ENCODE assay signal across 21 mouse cellular contexts in genomic region chr1:86878743-86879142, GRCm38 (mm10).
DNase-seq lines count a peak whose midpoint lies in the region; ATAC-seq and TF ChIP-seq lines count a peak whose summit lies in the region.
"Had no signal": no experiment of that assay in that cellular context is flagged by ENCODE, and none has a peak within 500 bp of the region (broad histone marks: within the 10 kb centered on the region; RNA-seq: fewer than 3 reads in every experiment).

No protein-coding gene starts in this region.

- H3K9me3 ChIP-seq in liver, embryonic 12.5 days (replicated peaks) = no peaks in the 10 kb centered on the region
- no peaks in the 10 kb centered on the region for H3K9me3 ChIP-seq in lung, embryonic 16.5 days (ENCODE audit: control insufficient read depth, low read length)
- no peaks in the 10 kb centered on the region for H3K9me3 ChIP-seq in lung, postnatal 0 days (ENCODE audit: low read length)
- H3K9me3 ChIP-seq: G1E had no signal

- peak; percentile 70 for TF ChIP-seq EP300 in lung, postnatal 0 days (IDR thresholded peaks at IDR 0.05)

- H3K9ac ChIP-seq in liver, adult 2 months (ENCODE audit: low read depth, low read length) = no peak overlapping the region
- no peak overlapping the region for H3K9ac ChIP-seq in liver, embryonic 12.5 days
- no peak overlapping the region for H3K9ac ChIP-seq in lung, embryonic 16.5 days (ENCODE audit: low read length)
- H3K9ac ChIP-seq in lung, postnatal 0 days (replicated peaks; ENCODE audit: low read depth) = no peak overlapping the region

- TF ChIP-seq CTCF in liver, adult 2 months (IDR thresholded peaks at IDR 0.05; ENCODE audit: low read depth, low read length) = no peak
- TF ChIP-seq CTCF in lung, postnatal 0 days (IDR thresholded peaks at IDR 0.05) = no peak

- H3K79me2 ChIP-seq in liver, adult 2 months (ENCODE audit: control insufficient read depth, insufficient read depth, low read length) = no peaks in the 10 kb centered on the region

- H3K27me3 ChIP-seq in liver, adult 2 months (ENCODE audit: control insufficient read depth, insufficient read depth, low read length) = no peaks in the 10 kb centered on the region
- no peaks in the 10 kb centered on the region for H3K27me3 ChIP-seq in liver, embryonic 12.5 days (replicated peaks)
- no peaks in the 10 kb centered on the region for H3K27me3 ChIP-seq in lung, embryonic 16.5 days (ENCODE audit: control insufficient read depth, insufficient read depth, low read depth, low read length)
- no peaks in the 10 kb centered on the region for H3K27me3 ChIP-seq in lung, postnatal 0 days (replicated peaks; ENCODE audit: insufficient read depth, low read length)
- H3K27me3 ChIP-seq: CH12.LX, Patski had no signal

- peaks cover 10% of the 10 kb centered on the region for H3K4me1 ChIP-seq in liver, adult 2 months (ENCODE audit: control insufficient read depth, insufficient read depth, low read length)
- H3K4me1 ChIP-seq in liver, embryonic 12.5 days = no peaks in the 10 kb centered on the region
- H3K4me1 ChIP-seq in lung, embryonic 16.5 days (replicated peaks; ENCODE audit: control insufficient read depth, insufficient read depth, low read length) = no peaks in the 10 kb centered on the region
- no peaks in the 10 kb centered on the region for H3K4me1 ChIP-seq in lung, postnatal 0 days (ENCODE audit: insufficient read depth, low read depth, low read length)

- 0 out of 2 replicates have a peak, but pooled peaks cover 1% of the 10 kb centered on the region for H3K36me3 ChIP-seq in liver, adult 2 months (ENCODE audit: control insufficient read depth, insufficient read depth, low read length)
- 0 out of 2 replicates have a peak, but pooled peaks cover 2% of the 10 kb centered on the region for H3K36me3 ChIP-seq in liver, embryonic 12.5 days
- no peaks in the 10 kb centered on the region for H3K36me3 ChIP-seq in lung, embryonic 16.5 days (ENCODE audit: control insufficient read depth, insufficient read depth, low read length)
- H3K36me3 ChIP-seq in lung, postnatal 0 days (ENCODE audit: insufficient read depth, low read length) = no peaks in the 10 kb centered on the region

- peak overlapping the region; percentile 91 for H3K27ac ChIP-seq in liver, adult 2 months (replicated peaks; ENCODE audit: insufficient read depth, low read depth, low read length)
- H3K27ac ChIP-seq in liver, embryonic 12.5 days = no peak overlapping the region
- 0 out of 2 replicates have a peak overlapping the region, but pooled peaks have one; percentile 37 for H3K27ac ChIP-seq in lung, embryonic 16.5 days (ENCODE audit: low read length)
- peak overlapping the region; percentile 66 for H3K27ac ChIP-seq in lung, postnatal 0 days (ENCODE audit: low read length)

- no peak for ATAC-seq in liver, embryonic 12.5 days
- ATAC-seq in lung, embryonic 16.5 days (ENCODE audit: low read depth) = peak; percentile 71
- peak; percentile 70 for ATAC-seq in lung, postnatal 0 days
- ATAC-seq: activated CD4-positive, CD25-positive, alpha-beta regulatory T cell, adult 4 months; CD4-positive, CD25-positive, alpha-beta regulatory T cell, adult 4 months; Patski had no signal

- H3K4me2 ChIP-seq in liver, embryonic 12.5 days = no peak overlapping the region
- H3K4me2 ChIP-seq in lung, embryonic 16.5 days (ENCODE audit: low read depth, low read length) = no peak overlapping the region
- no peak overlapping the region for H3K4me2 ChIP-seq in lung, postnatal 0 days (replicated peaks; ENCODE audit: low read depth, low read length)

- peak; percentile 78 for DNase-seq in liver, adult 2 months (ENCODE audit: extremely low read depth, low read depth, low spot score)
- no peak for DNase-seq in lung, postnatal 4 days
- peak; percentile 81 for DNase-seq in lung, postnatal 0 days (ENCODE audit: low spot score)
- DNase-seq in lung, postnatal 25 days (ENCODE audit: low spot score) = no peak
- DNase-seq: adrenal gland, adult 2 months; adrenal gland, adult 8-10 months; adrenal gland, postnatal 10 days; adrenal gland, postnatal 14 days; adrenal gland, postnatal 25 days; adrenal gland, postnatal 36 days; B cell, adult 2 months; cerebellum, adult 11 months; cerebellum, adult 11-12 months; cerebellum, adult 18-20 months had no signal

- no peak for TF ChIP-seq POLR2A in liver, adult 2 months (IDR thresholded peaks at IDR 0.05; ENCODE audit: extremely low read depth, insufficient read depth, low read length)

- H3K4me3 ChIP-seq in liver, adult 2 months (ENCODE audit: insufficient read depth, low read depth, low read length) = no peak overlapping the region
- no peak overlapping the region for H3K4me3 ChIP-seq in liver, embryonic 12.5 days
- no peak overlapping the region for H3K4me3 ChIP-seq in lung, embryonic 16.5 days (ENCODE audit: low read length)
- no peak overlapping the region for H3K4me3 ChIP-seq in lung, postnatal 0 days (ENCODE audit: low read depth, low read length)

Comparison
In these comparisons a context has a peak if more than half of its experiments do, and no peak if none do; other contexts are left out.
1. DNase-seq: peak in liver, adult 2 months (single experiment) and lung, postnatal 0 days (single experiment); none in lung, postnatal 4 days (0 of 2) and lung, postnatal 25 days (single experiment).